Mouse (Mus musculus) effector memory CD4-positive, alpha-beta T cell, adult 7 months (primary cell): ENCODE data around the gene Taf5l. TPM values are rescaled to one million over a fixed set of nuclear protein-coding genes. Genes with fewer than 3 reads are reported as not detected.

ENCODE experiments used
- polyA plus RNA-seq: library from polyadenylated mRNA; unstranded; fragments of 100-300 nt; shearing (Covaris generic); gene quantifications from one replicate; pipeline ENCODE4 v1.2.1, GENCODE M21; 2017

Gene Taf5l
- polyA plus RNA-seq: 116 TPM

GRCm38 (mm10) chr8:124021237-124022227 lies at the start of gene Taf5l, which contains the start of gene Urb2:
Gene Taf5l, minus strand, starts transcription at chr8:124021397.
Gene Urb2, plus strand, starts transcription at chr8:124021508.

GRCm38 (mm10) chr8:123982826-123983400 lies 38.3 kb downstream of the Taf5l start, which contains the start of gene Abcb10:
Gene Abcb10, minus strand, starts transcription at chr8:123983122.

GRCm38 (mm10) chr8:123948942-123949685 lies 72.1 kb downstream of the Taf5l start, which contains the start of gene Nup133:
Gene Nup133, minus strand, starts transcription at chr8:123949265.

Other genes starting within 250 kb of the Taf5l start
- gene Rab4a, start 215.4 kb downstream of the Taf5l start, polyA plus RNA-seq: 52.0 TPM
- 23.3 TPM for gene Ccsap, start 161.2 kb downstream of the Taf5l start, polyA plus RNA-seq
- 0.45 TPM for gene Acta1, start 126.6 kb downstream of the Taf5l start, polyA plus RNA-seq
- 15.7 TPM for gene Nup133, start 72.1 kb downstream of the Taf5l start, polyA plus RNA-seq
- gene Abcb10, start 38.3 kb downstream of the Taf5l start, polyA plus RNA-seq: 0.99 TPM
- 11.0 TPM for gene Urb2, start 111 bp upstream of the Taf5l start, polyA plus RNA-seq
- gene Galnt2, start 210.0 kb upstream of the Taf5l start, polyA plus RNA-seq: 62.0 TPM